Mouse (Mus musculus): ENCODE data around the gene Metrn. TPM values are rescaled to one million over a fixed set of nuclear protein-coding genes. Genes with fewer than 3 reads are reported as not detected.

Gene Metrn
- polyA plus RNA-seq, 1 experiment: 159 TPM

GRCm38 (mm10) chr17:25777948-25778347 is 19.0 kb downstream of the Metrn start:
- no peak for DNase-seq (ENCODE audit: extremely low spot score in 1 of 2, low spot score in 1 of 2)

DNA sequence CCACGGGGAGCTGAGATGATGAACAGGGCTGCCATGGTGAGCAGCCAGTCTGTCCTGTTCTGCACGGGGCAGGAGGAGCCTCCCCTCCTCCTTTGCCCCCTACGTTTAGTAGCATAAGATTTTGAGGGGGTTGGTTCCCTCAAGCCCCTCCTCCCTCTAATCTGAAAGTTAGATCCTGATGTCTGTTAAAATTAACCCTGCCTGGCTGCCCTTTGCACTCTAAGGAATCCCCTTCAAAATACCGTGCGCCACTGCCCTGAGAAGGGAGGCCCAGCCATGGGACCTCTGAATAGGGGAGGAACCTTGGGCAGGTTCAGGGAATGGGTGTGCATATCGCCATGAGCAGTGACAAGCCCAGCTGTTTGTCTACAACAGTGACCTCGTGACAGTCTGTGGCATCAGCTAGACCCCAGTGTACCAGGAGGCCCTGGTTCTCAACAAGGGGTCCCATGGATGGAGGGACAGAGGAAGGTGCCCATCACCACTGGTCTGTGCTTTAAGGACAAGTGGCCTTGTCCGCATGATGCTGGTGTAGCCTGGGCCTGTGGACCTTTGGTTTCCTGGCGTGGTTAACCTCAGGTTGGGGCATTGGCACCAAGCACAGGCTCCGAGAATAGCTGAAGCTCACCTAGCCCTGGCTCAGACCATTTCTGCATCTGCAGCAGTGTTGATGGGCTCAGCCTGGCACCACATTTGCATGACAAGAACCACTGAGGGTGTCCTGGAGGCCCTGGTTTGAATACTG is 21.4 kb downstream of the Metrn start:
- no peak for DNase-seq (ENCODE audit: extremely low spot score in 1 of 2, low spot score in 1 of 2)

- peak; percentile 96 to 100 for DNase-seq (ENCODE audit: extremely low spot score in 1 of 2, low spot score in 1 of 2)
Observed at GRCm38 (mm10) chr17:25773549-25774120, 23.3 kb downstream of the Metrn start, which contains the start of gene Narfl. Narfl (plus strand) TSS chr17:25773776.

GRCm38 (mm10) chr17:25769331-25769730 is 27.6 kb downstream of the Metrn start:
- no peak for DNase-seq (ENCODE audit: extremely low spot score in 1 of 2, low spot score in 1 of 2)

DNA sequence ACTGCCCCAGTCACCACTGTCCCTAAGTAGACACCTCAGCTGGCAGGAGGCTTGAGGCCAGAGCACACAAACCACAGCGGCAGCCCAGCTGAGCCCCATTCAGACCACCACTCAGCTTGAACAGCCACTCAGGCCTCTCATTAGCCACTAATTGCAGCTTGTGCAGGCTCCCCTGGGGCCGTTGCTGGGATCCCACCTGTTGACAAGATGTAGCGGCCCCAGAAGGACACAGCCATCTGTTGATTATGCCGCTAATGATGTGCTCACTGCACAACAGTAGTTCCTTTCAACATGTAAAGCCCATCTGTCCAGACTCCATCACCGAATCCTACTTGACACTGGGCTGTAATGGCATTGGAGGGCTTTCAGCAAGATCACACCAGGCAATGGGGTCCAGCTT is 31.1 kb downstream of the Metrn start:
- DNase-seq (ENCODE audit: extremely low spot score in 1 of 2, low spot score in 1 of 2): no peak

GRCm38 (mm10) chr17:25762591-25762990 is 34.3 kb downstream of the Metrn start:
- DNase-seq (ENCODE audit: extremely low spot score in 1 of 2, low spot score in 1 of 2): no peak

DNA sequence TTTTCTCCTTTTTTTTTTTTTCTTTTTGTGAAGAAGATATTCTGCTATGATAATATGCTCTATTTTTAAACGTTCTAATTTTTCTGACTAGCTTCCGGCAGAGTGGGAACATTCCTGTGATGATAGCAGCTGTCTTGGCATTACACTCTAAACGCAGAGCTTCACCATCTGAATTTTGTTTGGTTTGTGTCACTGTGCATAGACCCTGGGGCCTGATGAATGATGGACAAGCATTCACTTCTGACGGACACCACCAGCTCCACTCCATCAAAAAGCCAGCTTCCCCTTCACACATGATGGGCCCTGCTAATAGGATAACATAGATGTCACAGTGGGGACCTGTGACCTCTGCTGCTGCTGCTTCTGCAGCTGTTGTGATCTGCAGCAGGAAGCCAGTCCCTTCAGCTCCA is 35.4 kb downstream of the Metrn start:
- peak in 1 of 2 experiments; percentile 77 for DNase-seq (ENCODE audit: extremely low spot score in 1 of 2, low spot score in 1 of 2)

DNA sequence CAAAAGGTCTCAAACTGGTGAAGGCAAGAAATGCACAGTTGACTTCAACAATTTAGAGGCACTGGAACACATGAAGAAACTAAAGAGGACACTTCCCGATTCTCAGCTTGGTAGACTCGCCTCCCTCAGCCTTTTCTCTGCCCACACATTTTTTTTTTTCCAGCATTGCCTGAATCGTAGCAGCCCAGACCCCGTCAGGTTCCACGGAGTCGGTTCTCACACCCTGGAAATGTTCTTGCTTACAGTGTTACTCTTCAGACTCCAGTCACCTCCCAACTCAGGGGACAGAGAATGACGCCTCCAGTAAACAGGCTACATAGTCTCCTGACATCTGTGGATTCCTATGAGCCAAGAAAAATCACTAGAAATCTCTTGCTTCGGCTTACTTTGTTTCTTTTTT is 36.8 kb downstream of the Metrn start:
- DNase-seq (ENCODE audit: extremely low spot score in 1 of 2, low spot score in 1 of 2): peak in 1 of 2 experiments; percentile 67

- DNase-seq (ENCODE audit: extremely low spot score in 1 of 2, low spot score in 1 of 2): no peak
Observed at GRCm38 (mm10) chr17:25757691-25758090, 39.2 kb downstream of the Metrn start.

DNA sequence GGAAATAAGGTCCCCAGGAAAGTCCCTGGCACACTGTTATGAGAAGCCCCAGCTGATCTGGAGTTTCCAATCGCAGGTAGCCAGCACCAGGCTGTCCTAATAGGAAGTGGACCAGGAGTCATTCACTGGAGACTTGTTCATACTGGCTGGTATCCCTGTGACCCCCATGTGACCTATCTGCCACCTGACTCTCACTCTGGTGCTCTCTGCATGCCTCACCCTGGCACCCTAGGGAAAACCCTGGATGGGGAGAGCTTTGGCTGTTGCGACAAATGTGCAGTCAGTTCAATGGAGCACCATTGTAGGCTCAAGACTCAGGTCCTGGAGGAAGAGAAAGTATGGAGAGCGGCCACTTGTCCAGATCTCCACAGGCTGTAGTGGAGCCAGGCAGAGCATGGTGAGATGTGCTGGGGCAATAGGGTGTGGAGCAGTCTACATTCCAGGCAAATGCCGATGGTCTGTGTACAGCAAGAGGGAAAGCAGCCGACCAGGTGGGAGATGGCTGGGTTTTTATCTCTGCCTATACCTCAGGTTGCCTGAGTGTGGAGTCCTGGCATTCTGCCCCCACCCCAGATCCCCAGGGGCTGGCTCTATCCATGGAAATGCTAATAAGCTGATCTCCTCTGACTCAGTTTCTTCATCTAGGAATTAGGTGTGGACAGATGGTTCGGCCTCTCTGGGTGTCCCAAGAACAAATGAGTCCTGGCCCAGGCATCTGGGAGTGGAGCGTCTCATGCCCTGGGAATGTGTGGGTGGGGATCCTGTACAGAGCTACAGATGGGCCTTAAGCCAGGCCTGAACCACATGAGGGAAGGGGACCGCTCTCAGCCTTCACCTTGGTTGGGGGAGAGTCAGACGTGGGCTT is 40.3 kb downstream of the Metrn start:
- no peak for DNase-seq (ENCODE audit: extremely low spot score in 1 of 2, low spot score in 1 of 2)

DNA sequence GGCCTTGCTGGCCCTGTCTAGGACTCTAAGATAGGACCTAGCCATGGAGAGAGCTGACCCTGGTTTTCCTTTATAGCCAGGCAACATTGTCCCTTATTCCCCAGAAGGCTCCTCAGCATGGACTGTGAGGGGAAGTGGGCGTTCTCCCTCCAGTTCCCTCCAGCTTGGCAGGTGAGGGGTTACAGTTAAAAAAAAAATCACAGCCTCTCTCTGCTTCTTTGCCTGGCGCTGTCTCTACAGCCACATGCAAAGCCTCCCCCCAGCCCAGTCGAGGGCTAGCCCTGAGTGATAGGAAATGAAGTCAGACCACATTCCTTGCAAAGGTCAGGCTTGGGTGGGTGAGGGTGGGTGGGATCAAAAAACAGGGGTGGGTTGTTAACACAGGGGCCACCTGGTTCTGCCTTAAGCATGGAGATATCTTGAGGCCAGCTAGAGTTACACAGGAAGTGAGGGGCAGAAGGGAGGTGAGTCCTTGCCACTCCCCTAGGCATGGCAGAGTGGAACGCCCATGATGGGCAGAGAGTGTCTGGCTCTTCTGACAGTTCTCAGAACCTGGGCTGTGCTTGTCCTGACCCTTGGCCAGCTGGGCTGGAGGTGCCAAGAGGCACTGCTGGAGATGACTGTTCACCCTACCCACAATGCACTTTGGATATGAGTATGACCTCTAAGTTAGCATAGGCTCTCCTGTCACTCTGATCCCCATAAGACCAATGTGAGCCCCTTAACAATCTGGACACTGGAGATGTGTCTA is 41.1 kb downstream of the Metrn start:
- DNase-seq (ENCODE audit: extremely low spot score in 1 of 2, low spot score in 1 of 2): no peak

DNA sequence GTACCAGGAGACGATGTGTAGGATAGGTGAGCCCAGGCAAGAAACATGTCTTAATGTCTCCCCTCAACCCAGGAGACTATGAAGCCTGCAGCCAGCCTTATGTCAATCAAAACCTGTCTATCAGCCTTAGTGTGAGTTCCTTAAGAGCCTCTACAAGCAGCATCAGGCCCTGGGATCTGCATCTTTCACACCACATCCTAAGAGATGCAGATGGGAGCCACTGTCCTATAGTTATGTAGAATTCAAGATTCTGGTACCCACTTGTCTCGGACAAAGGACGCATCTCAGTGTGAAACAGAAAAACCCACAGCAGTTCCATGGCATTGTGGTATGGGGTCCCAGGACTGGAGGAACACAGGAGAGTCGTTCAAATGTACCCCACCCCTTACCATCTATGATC is 41.9 kb downstream of the Metrn start:
- no peak for DNase-seq (ENCODE audit: extremely low spot score in 1 of 2, low spot score in 1 of 2)

DNA sequence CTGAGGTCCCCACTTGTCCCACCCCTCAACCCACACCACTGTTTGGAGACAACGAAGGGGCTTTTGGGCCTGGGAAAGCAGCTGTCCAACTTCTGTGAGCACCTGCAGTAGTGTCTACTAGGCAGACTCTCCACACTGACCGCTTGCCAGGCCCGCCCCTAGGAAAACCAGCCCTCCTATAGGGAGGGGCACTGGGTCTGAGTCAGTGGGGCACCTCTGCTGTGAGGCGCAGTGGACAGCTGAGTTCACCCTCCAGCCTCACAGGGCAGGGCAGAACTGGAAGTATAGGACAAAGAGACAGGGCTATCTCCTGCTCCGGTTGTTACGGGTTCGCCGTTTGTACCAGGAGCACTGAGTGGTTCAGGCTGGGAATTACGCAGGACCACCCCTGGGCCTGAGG is 42.7 kb downstream of the Metrn start, which contains the start of gene Msln:
Gene Msln (minus strand): TSS at position 138 of the 400 bp plus-strand sequence.
- no peak for DNase-seq (ENCODE audit: extremely low spot score in 1 of 2, low spot score in 1 of 2)

DNA sequence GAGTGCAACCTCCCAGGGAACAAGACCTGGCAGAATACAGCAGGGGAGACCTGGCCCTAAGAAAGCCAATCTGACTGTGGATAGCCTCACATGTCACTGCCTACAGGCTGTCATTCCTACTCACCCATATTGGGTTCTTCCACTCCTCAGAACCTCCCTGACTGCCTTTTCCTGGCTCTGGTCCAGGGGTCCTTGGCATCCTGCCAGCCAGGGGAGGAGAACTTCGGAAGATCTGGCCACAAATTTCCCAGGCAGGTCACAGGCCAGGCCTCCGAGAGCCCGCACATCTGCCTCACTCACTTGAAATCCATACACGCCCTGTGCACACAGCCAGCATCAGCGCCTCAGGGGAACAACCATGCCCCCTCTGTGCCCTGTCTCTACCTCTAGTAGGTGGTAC is 45.5 kb downstream of the Metrn start:
- no peak for DNase-seq (ENCODE audit: extremely low spot score in 1 of 2, low spot score in 1 of 2)

- no peak for DNase-seq (ENCODE audit: extremely low spot score in 1 of 2, low spot score in 1 of 2)
Observed at GRCm38 (mm10) chr17:25749314-25749713, 47.6 kb downstream of the Metrn start.

DNA sequence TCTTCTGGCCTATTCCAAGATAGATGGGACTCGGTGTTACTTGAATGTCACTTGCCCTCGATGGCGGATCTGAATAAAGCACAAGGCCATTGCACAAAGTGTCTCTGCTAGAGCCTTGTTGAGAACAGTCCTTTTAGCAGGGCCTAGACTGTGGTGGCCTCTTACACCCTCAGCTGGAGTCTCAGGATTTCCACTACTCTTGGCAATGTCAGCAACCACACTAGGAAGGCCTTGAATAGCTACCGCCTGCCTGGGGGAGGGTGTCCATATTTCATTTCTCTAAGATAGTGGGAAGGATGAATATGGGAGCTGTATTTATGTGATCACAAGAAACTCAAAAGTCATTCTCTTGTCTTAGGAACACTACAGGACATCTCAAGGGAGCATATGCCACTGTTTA is 48.7 kb downstream of the Metrn start:
- DNase-seq (ENCODE audit: extremely low spot score in 1 of 2, low spot score in 1 of 2): no peak

GRCm38 (mm10) chr17:25744311-25744710 is 52.6 kb downstream of the Metrn start:
- DNase-seq (ENCODE audit: extremely low spot score in 1 of 2, low spot score in 1 of 2): no peak

GRCm38 (mm10) chr17:25743831-25744230 is 53.1 kb downstream of the Metrn start:
- no peak for DNase-seq (ENCODE audit: extremely low spot score in 1 of 2, low spot score in 1 of 2)
